ENCODE assay signal across 9 mouse cellular contexts in genomic region chr1:91802406-91803121, GRCm38 (mm10). TPM values are rescaled to one million over a fixed set of nuclear protein-coding genes. Genes with fewer than 3 reads are reported as not detected.
DNase-seq lines count a peak whose midpoint lies in the region; ATAC-seq and TF ChIP-seq lines count a peak whose summit lies in the region.
"Had no signal": no experiment of that assay in that cellular context is flagged by ENCODE, and none has a peak within 500 bp of the region (broad histone marks: within the 10 kb centered on the region; RNA-seq: fewer than 3 reads in every experiment).

No protein-coding gene starts in this region.

- no peak for TF ChIP-seq CTCF in testis, adult 2 months (IDR thresholded peaks at IDR 0.05; ENCODE audit: control insufficient read depth, insufficient read depth, insufficient replicate concordance, low read depth, low read length)

- peak overlapping the region; percentile 9; the same call in 1 of the 2 replicates for H3K4me2 ChIP-seq in forebrain, embryonic 11.5 days (ENCODE audit: low read depth, low read length, severe bottlenecking)
- peak overlapping the region; percentile 94 for H3K4me2 ChIP-seq in limb, embryonic 15.5 days

- H3K27ac ChIP-seq in testis, adult 2 months (ENCODE audit: control insufficient read depth, insufficient read depth, low read depth, low read length): no peak overlapping the region
- no peak overlapping the region for H3K27ac ChIP-seq in forebrain, embryonic 11.5 days (ENCODE audit: low read depth, low read length)
- peak overlapping the region; percentile 91 for H3K27ac ChIP-seq in limb, embryonic 15.5 days

- TF ChIP-seq POLR2A in testis, adult 2 months (IDR thresholded peaks at IDR 0.05; ENCODE audit: control insufficient read depth, low read depth, low read length): no peak

- no peak for DNase-seq in testis, postnatal 14 days (ENCODE audit: low spot score)
- DNase-seq in forebrain, embryonic 11.5 days (ENCODE audit: low spot score): no peak
- DNase-seq in urinary bladder, postnatal 4 days (ENCODE audit: low spot score in 2 of 2): no peak
- no peak for DNase-seq in layer of hippocampus, adult 11-12 months (ENCODE audit: low spot score)
- no peak for DNase-seq in layer of hippocampus, adult 8-10 months (ENCODE audit: low spot score in 2 of 2)
- DNase-seq: spleen, adult 18-20 months had no signal

- no peak overlapping the region for H3K9ac ChIP-seq in forebrain, embryonic 11.5 days (ENCODE audit: low read length)
- H3K9ac ChIP-seq in limb, embryonic 15.5 days: peak overlapping the region; percentile 69

- no peak for ATAC-seq in forebrain, embryonic 11.5 days (replicated peaks; ENCODE audit: low FRiP score)
- ATAC-seq in limb, embryonic 15.5 days (ENCODE audit: insufficient number of reproducible peaks, low FRiP score, low TSS enrichment, low read depth): no peak

- no peaks in the 10 kb centered on the region for H3K27me3 ChIP-seq in testis, adult 2 months (ENCODE audit: control insufficient read depth, insufficient read depth, low read length)
- peaks cover 46% of the 10 kb centered on the region for H3K27me3 ChIP-seq in forebrain, embryonic 11.5 days (ENCODE audit: control insufficient read depth, insufficient read depth, low read length)
- H3K27me3 ChIP-seq in limb, embryonic 15.5 days: peaks cover 35% of the 10 kb centered on the region

- peak overlapping the region; percentile 36; the same call in 1 of the 2 replicates for H3K4me3 ChIP-seq in testis, adult 2 months (ENCODE audit: control insufficient read depth, low read depth, low read length)
- H3K4me3 ChIP-seq in forebrain, embryonic 11.5 days (ENCODE audit: low read depth, low read length): peak overlapping the region; percentile 34
- peak overlapping the region; percentile 65 for H3K4me3 ChIP-seq in limb, embryonic 15.5 days

- no peaks in the 10 kb centered on the region for H3K36me3 ChIP-seq in testis, adult 2 months (ENCODE audit: control insufficient read depth, insufficient read depth, low read length)
- no peaks in the 10 kb centered on the region for H3K36me3 ChIP-seq in forebrain, embryonic 11.5 days (ENCODE audit: control insufficient read depth, insufficient read depth, low read length)
- H3K36me3 ChIP-seq in limb, embryonic 15.5 days: no peaks in the 10 kb centered on the region

- 7% methylated on average over 30 of the region's 30 CpGs for WGBS in forebrain, embryonic 11.5 days
- WGBS in limb, embryonic 15.5 days: 6% methylated on average over 30 of the region's 30 CpGs

- peaks cover 7% of the 10 kb centered on the region for H3K4me1 ChIP-seq in testis, adult 2 months (ENCODE audit: control insufficient read depth, insufficient read depth, low read length)
- peaks cover 4% of the 10 kb centered on the region; the same call in 1 of the 2 replicates for H3K4me1 ChIP-seq in forebrain, embryonic 11.5 days (replicated peaks; ENCODE audit: control insufficient read depth, insufficient read depth, low read length)
- H3K4me1 ChIP-seq in limb, embryonic 15.5 days: peaks cover 38% of the 10 kb centered on the region

- H3K9me3 ChIP-seq in forebrain, embryonic 11.5 days (ENCODE audit: control insufficient read depth, low read length): no peaks in the 10 kb centered on the region
- H3K9me3 ChIP-seq in limb, embryonic 15.5 days: no peaks in the 10 kb centered on the region

RNA-seq across cellular contexts. Expression of gene Twist2, which starts 1.3 kb away (rescaled TPM):
- 0.37 and 1.0 TPM in 2 replicates for polyA plus RNA-seq in testis, adult 2 months (2012; rRNA removed)
- 6.4 and 7.9 TPM in 2 replicates for polyA plus RNA-seq in forebrain, embryonic 11.5 days (2014; fragmentation: Nextera tagmentation; extraction: Ambion mirVana)
- 66.3 and 71.2 TPM in 2 replicates for polyA plus RNA-seq in limb, embryonic 15.5 days (2015; fragmentation: Nextera tagmentation; extraction: Ambion mirVana)
- total RNA-seq in layer of hippocampus, adult 8-10 months (2022): 1 to 10 TPM; 1.0 to 2.4 (median 1.3) TPM
- total RNA-seq: liver, adult 2 months had no signal
